Mouse (Mus musculus) embryonic facial prominence, embryonic 12.5 days (tissue): ENCODE measurements around the gene Arf3. TPM values are rescaled to one million over a fixed set of nuclear protein-coding genes. Genes with fewer than 3 reads are reported as not detected.
A peak's percentile ranks its signal among the peaks of the same experiment; 100 is the strongest.
"Not testable (repeated sequence)": the region's sequence is repeated elsewhere in the genome, so short reads cannot be mapped to it uniquely, and the experiment has no call there.

ENCODE experiments used
- ATAC-seq: fragments of 200-750 bp; cut with Nextera tagmentation; 2 replicates; pipeline ENCODE4 v1.8.0; 2017; ENCODE audit not compliant: insufficient number of reproducible peaks, insufficient read depth, low FRiP score, low TSS enrichment
- H3K27ac ChIP-seq: fragments of 300-500 bp; sonication (generic); 2 replicates; pipeline ENCODE4 v1.5.1; 2016; ENCODE audit warnings: mild to moderate bottlenecking
- H3K27me3 ChIP-seq: fragments of 300-500 bp; sonication (generic); 2 replicates; pipeline ENCODE4 v1.6.1; 2016; ENCODE audit warnings: mild to moderate bottlenecking, moderate library complexity
- H3K36me3 ChIP-seq: fragments of 300-500 bp; sonication (generic); 2 replicates; pipeline ENCODE4 v1.6.1; 2016; ENCODE audit warnings: mild to moderate bottlenecking
- H3K4me1 ChIP-seq: fragments of 300-500 bp; sonication (generic); 2 replicates; pipeline ENCODE4 v1.6.1; 2016
- H3K4me2 ChIP-seq: fragments of 300-500 bp; sonication (generic); replicated peaks from 2 replicates; pipeline ENCODE4 v1.6.1; 2016; ENCODE audit warnings: mild to moderate bottlenecking, moderate library complexity
- H3K4me3 ChIP-seq: fragments of 300-500 bp; sonication (generic); 2 replicates; pipeline ENCODE4 v1.5.1; 2016; ENCODE audit warnings: mild to moderate bottlenecking
- H3K9ac ChIP-seq: fragments of 300-500 bp; sonication (generic); 2 replicates; pipeline ENCODE4 v1.6.1; 2016; ENCODE audit warnings: mild to moderate bottlenecking, moderate library complexity
- H3K9me3 ChIP-seq: fragments of 300-500 bp; sonication (generic); 2 replicates; pipeline ENCODE4 v1.6.1; 2016; ENCODE audit warnings: mild to moderate bottlenecking, moderate library complexity
- WGBS: fragments of 180-500 bp; shearing (Covaris S2); methylation state at CpG from one replicate; pipeline ENCODE4 v1.1.7; 2016; 5-methylcytosine and 5-hydroxymethylcytosine counted together
- polyA plus RNA-seq: library from polyadenylated mRNA; unstranded; fragments of >200 nt; fragmentation: Nextera tagmentation; extraction: Ambion mirVana; gene quantifications from 2 replicates; pipeline ENCODE4 v1.2.1, GENCODE M21; 2016

The Arf3 gene
- 51.2 and 52.1 TPM in 2 replicates for polyA plus RNA-seq

GRCm38 (mm10) chr15:98762670-98763529 lies at the start of gene Arf3:
Gene Arf3, minus strand, starts transcription at chr15:98763214.
- WGBS = under 1% methylated on average over 76 of the region's 76 CpGs
- Histone ChIP-seq H3K4me3 (peak within 1 kb of the TSS; percentile 98), H3K9me3 (no peaks in the 10 kb centered on the region), H3K4me1 (peaks cover 18% of the 10 kb centered on the region), H3K4me2 (peak within 1 kb of the TSS; percentile 89), H3K27me3 (peaks cover 6% of the 10 kb centered on the region; the same call in 1 of the 2 replicates), H3K9ac (peak within 1 kb of the TSS; percentile 89), H3K27ac (peak within 1 kb of the TSS; percentile 86), H3K36me3 (peaks cover 15% of the 10 kb centered on the region; the same call in 1 of the 2 replicates)
- ATAC-seq = peak; percentile 91

GRCm38 (mm10) chr15:98810212-98810611 lies 47.2 kb upstream of the Arf3 start:
- not testable (repeated sequence) for H3K4me2 ChIP-seq, H3K4me3 ChIP-seq, H3K27ac ChIP-seq, ATAC-seq, H3K9ac ChIP-seq, H3K9me3 ChIP-seq
- Histone ChIP-seq H3K27me3 (peaks cover 55% of the 10 kb centered on the region), H3K36me3 (peaks cover 41% of the 10 kb centered on the region), H3K4me1 (peaks cover 27% of the 10 kb centered on the region)
- 72% methylated on average over 6 of the region's 6 CpGs for WGBS

GRCm38 (mm10) chr15:98809390-98809789 lies 46.4 kb upstream of the Arf3 start, which contains the start of gene Ddn:
Gene Ddn, minus strand, starts transcription at chr15:98809490.
- ATAC-seq = no peak
- H3K4me1 ChIP-seq = peaks cover 31% of the 10 kb centered on the region
- no peaks in the 10 kb centered on the region for H3K9me3 ChIP-seq
- H3K4me2 ChIP-seq = peak within 1 kb of the TSS; percentile 87
- H3K27me3 ChIP-seq = peaks cover 63% of the 10 kb centered on the region
- peak within 1 kb of the TSS; percentile 45 for H3K4me3 ChIP-seq
- no peak within 1 kb of the TSS for H3K9ac ChIP-seq
- peaks cover 35% of the 10 kb centered on the region for H3K36me3 ChIP-seq
- H3K27ac ChIP-seq = no peak within 1 kb of the TSS
- 31% methylated on average over 3 of the region's 3 CpGs for WGBS

- 14% methylated on average over 6 of the region's 6 CpGs for WGBS
- no peak for ATAC-seq
- H3K9me3 ChIP-seq = no peaks in the 10 kb centered on the region
- H3K36me3 ChIP-seq = peaks cover 28% of the 10 kb centered on the region
- H3K9ac ChIP-seq = no peak overlapping the region
- no peak overlapping the region for H3K27ac ChIP-seq
- H3K4me2 ChIP-seq = no peak overlapping the region
- peaks cover 70% of the 10 kb centered on the region for H3K27me3 ChIP-seq
- H3K4me3 ChIP-seq = peak overlapping the region; percentile 45; the same call in 1 of the 2 replicates
- peaks cover 31% of the 10 kb centered on the region for H3K4me1 ChIP-seq
Observed at GRCm38 (mm10) chr15:98808651-98809134, 45.7 kb upstream of the Arf3 start.

GRCm38 (mm10) chr15:98807895-98808650 lies 45.1 kb upstream of the Arf3 start:
- H3K4me2 ChIP-seq = peak overlapping the region; percentile 87
- peaks cover 76% of the 10 kb centered on the region for H3K27me3 ChIP-seq
- no peaks in the 10 kb centered on the region for H3K9me3 ChIP-seq
- H3K4me3 ChIP-seq = peak overlapping the region; percentile 45
- ATAC-seq = no peak
- no peak overlapping the region for H3K27ac ChIP-seq
- peak overlapping the region; percentile 28 for H3K9ac ChIP-seq
- H3K36me3 ChIP-seq = peaks cover 22% of the 10 kb centered on the region
- WGBS = 2% methylated on average over 30 of the region's 34 CpGs
- peaks cover 31% of the 10 kb centered on the region for H3K4me1 ChIP-seq

GRCm38 (mm10) chr15:98806809-98807770 lies 44.1 kb upstream of the Arf3 start:
- Histone ChIP-seq H3K4me3 (peak overlapping the region; percentile 45), H3K4me2 (peak overlapping the region; percentile 87), H3K27me3 (peaks cover 86% of the 10 kb centered on the region), H3K4me1 (peaks cover 31% of the 10 kb centered on the region), H3K9me3 (no peaks in the 10 kb centered on the region), H3K36me3 (peaks cover 13% of the 10 kb centered on the region), H3K9ac (peak overlapping the region; percentile 28), H3K27ac (no peak overlapping the region)
- WGBS = under 1% methylated on average over 57 of the region's 58 CpGs
- ATAC-seq = no peak

GRCm38 (mm10) chr15:98806071-98806808 lies 43.2 kb upstream of the Arf3 start:
- H3K4me3 ChIP-seq = peak overlapping the region; percentile 45
- peak overlapping the region; percentile 87 for H3K4me2 ChIP-seq
- H3K27me3 ChIP-seq = peaks cover 94% of the 10 kb centered on the region
- H3K9ac ChIP-seq = no peak overlapping the region
- peaks cover 6% of the 10 kb centered on the region; the same call in 1 of the 2 replicates for H3K36me3 ChIP-seq
- ATAC-seq = 0 out of 2 replicates have a peak, but pooled peaks have one; percentile 8
- 5% methylated on average over 30 of the region's 30 CpGs for WGBS
- no peaks in the 10 kb centered on the region for H3K9me3 ChIP-seq
- H3K4me1 ChIP-seq = peaks cover 31% of the 10 kb centered on the region
- H3K27ac ChIP-seq = no peak overlapping the region

- peak overlapping the region; percentile 53 for H3K4me2 ChIP-seq
- peak overlapping the region; percentile 32 for H3K4me3 ChIP-seq
- H3K36me3 ChIP-seq = no peaks in the 10 kb centered on the region
- under 1% methylated on average over 64 of the region's 64 CpGs for WGBS
- H3K4me1 ChIP-seq = peaks cover 31% of the 10 kb centered on the region
- peak overlapping the region; percentile 55 for H3K9ac ChIP-seq
- peaks cover 96% of the 10 kb centered on the region for H3K27me3 ChIP-seq
- no peak overlapping the region for H3K27ac ChIP-seq
- ATAC-seq = peak; percentile 13; the same call in 1 of the 2 replicates
- no peaks in the 10 kb centered on the region for H3K9me3 ChIP-seq
Observed at GRCm38 (mm10) chr15:98805324-98806040, 42.5 kb upstream of the Arf3 start.

GRCm38 (mm10) chr15:98804054-98804453 lies 41.0 kb upstream of the Arf3 start:
- Histone ChIP-seq H3K4me2 (peak overlapping the region; percentile 38), H3K36me3 (no peaks in the 10 kb centered on the region), H3K27ac (no peak overlapping the region), H3K4me1 (peaks cover 31% of the 10 kb centered on the region), H3K27me3 (peaks cover 100% of the 10 kb centered on the region), H3K4me3 (no peak overlapping the region; the same call in 1 of the 2 replicates), H3K9ac (no peak overlapping the region), H3K9me3 (no peaks in the 10 kb centered on the region)
- no peak for ATAC-seq
- 1% methylated on average over 32 of the region's 32 CpGs for WGBS

GRCm38 (mm10) chr15:98802926-98803325 lies 39.9 kb upstream of the Arf3 start:
- Histone ChIP-seq H3K9me3 (no peaks in the 10 kb centered on the region), H3K4me3 (no peak overlapping the region), H3K4me1 (peaks cover 25% of the 10 kb centered on the region), H3K27ac (no peak overlapping the region), H3K36me3 (no peaks in the 10 kb centered on the region), H3K9ac (no peak overlapping the region), H3K27me3 (peaks cover 100% of the 10 kb centered on the region), H3K4me2 (no peak overlapping the region)
- 5% methylated on average over 8 of the region's 8 CpGs for WGBS
- ATAC-seq = no peak
